Mouse (Mus musculus) mouse embryonic stem cell (cell line): ENCODE results near the gene Cebpb.

Experiments used
- in situ Hi-C, 2 experiments: fragments of 300-500 bp; cut with MboI; formaldehyde crosslinking; loops; 1 replicate in 1 of 2; 3 replicates in 1 of 2; pipeline ENCODE4 v1.14.3; 2019 to 2020; ENCODE audit warnings: low sequenced_read_pairs in 2 of 2, low pct_unique_long_range_greater_than_20kb in 1 of 2, mixed read lengths in 1 of 2; ENCODE audit not compliant: unreplicated experiment in 1 of 2

Gene Cebpb

DNA sequence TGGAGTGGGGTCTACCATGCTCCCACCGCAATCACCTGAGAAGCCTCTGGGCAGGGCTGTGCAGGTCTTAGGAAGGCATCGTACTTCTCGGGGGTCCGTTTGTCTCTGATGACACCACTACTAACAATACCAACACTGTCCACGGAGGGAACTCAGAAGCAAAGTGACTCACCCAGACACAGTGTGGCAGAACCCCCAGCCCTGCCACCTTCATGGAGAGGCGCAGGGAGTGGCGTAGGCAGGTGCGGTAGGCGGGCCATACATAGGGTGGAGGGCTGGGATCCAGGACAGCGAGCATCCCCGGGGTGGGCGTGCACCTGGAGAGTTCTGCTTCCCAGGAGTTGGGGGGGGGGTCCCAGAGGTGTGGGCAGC lies 603 bp upstream of the Cebpb start:
- in situ Hi-C loops = loop anchor here (5.0 kb wide), 1 partner anchor 209 kb away; no protein-coding TSS in a partner anchor

DNA sequence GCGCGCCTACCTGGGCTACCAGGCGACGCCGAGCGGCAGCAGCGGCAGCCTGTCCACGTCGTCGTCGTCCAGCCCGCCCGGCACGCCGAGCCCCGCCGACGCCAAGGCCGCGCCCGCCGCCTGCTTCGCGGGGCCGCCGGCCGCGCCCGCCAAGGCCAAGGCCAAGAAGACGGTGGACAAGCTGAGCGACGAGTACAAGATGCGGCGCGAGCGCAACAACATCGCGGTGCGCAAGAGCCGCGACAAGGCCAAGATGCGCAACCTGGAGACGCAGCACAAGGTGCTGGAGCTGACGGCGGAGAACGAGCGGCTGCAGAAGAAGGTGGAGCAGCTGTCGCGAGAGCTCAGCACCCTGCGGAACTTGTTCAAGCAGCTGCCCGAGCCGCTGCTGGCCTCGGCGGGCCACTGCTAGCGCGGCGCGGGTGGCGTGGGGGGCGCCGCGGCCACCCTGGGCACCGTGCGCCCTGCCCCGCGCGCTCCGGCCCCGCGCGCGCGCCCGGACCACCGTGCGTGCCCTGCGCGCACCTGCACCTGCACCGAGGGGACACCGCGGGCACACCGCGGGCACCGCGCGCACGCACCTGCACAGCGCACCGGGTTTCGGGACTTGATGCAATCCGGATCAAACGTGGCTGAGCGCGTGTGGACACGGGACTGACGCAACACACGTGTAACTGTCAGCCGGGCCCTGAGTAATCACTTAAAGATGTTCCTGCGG lies 945 bp downstream of the Cebpb start, which contains the start of gene Tmem189:
Gene Tmem189 (minus strand): TSS at position 322 of the 718 bp plus-strand sequence.
- in situ Hi-C loops = loop anchor here (5.0 kb wide), 1 partner anchor 208 kb away; no protein-coding TSS in a partner anchor

DNA sequence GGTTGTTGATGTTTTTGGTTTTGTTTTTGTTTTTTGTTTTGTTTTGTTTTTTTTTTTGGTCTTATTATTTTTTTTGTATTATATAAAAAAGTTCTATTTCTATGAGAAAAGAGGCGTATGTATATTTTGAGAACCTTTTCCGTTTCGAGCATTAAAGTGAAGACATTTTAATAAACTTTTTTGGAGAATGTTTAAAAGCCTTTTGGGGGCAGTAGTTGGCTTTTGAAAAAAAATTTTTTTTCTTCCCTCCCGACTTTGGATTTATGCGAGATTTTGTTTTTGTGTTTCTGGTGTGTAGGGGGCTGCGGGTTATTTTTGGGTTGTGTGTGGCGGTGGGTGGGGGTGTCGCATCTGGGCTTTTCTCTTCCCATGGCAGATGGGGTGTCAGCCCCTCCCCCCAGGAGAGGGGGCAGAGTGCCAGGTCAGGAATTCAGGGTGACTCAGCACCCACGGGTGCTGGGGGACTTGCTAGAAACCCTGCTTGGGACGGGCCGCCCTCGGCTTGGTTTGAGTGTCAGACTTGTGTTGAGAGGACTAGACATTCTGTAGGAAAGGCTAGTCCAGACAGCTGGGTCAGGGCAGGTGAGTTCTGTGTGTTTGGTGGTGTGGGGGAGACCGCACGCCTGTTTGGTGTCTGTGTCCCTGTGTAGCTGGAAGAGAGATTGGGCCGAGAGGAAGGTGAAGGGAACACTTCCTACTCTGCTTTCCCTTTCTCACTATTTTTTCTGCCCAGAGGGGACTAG lies 1.7 kb downstream of the Cebpb start:
- in situ Hi-C loops = no loop called here

DNA sequence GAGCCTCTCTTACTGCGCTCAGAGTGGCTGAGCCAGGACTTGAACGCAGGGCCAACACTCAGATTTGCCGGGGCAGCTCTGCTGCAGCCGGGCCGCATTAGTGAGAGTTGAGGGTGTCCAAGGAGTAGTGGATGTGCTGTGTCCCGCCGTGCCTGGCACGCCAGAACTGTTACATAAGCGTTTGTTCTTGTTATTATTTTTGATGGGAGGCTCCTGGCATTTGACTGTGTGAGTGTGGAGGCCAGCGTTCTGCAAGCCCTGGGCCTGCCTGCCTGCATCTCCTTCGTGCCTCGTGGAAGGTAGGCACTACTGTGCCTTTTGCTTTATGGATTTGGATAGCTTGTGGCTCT lies 2.2 kb downstream of the Cebpb start:
- in situ Hi-C loops = no loop called here

DNA sequence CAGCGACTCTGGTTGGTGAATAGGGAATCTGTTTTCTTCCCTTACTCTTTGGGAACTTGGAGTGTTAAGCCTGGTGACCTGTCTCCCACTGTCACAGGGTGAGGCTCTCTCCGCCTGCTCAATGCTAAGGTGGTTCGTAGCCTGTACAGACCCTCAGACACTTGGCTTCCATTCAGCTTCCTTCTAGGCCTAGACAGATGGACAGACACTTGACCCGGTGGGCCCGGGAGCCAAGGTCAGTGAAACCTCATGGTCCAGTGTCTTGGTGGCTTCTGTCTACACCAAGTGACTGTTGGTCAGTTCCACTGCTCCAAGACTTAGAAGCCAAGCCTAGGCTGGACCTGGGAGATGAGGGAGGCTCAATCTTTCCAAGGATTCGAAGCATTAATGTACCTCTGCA lies 2.7 kb downstream of the Cebpb start:
- in situ Hi-C loops = no loop called here

DNA sequence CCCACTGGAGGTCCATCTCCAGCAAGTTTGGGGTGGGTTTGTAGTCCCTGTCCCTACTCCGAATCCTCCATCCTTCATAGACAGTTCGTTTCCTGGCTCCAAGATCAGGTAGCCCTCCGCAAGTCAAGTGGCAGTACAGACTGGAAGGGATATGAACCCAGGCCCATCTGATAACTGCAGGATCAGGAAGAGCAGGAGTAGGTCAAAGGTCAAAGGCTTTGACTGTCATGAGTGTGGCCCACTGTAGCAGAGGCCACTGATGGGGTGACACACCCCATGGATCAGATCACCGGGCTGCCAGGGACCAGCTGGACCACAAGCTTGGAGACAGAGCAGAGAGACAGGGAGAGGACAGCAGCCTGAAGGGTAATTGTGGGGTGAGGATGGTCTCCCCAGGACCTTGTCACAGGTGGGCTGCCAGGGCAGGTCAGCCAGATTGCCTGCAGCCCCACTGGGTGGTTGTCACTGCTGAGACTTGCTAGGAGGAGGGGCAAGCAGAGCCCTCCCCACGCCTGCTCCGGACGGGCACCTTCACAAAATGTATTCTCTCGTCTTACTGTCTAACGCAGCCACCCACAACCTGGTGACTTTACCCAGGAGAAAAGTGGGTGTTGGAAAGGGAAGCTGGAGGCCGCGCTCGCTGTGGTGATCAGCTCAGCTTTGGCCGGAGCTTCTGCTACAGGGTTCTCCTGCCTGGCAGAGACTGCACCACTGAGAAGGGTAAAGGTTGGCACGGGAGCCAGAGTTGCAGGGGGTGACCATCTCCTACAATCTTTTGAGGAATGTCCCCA lies 3.4 kb downstream of the Cebpb start:
- in situ Hi-C loops = no loop called here

DNA sequence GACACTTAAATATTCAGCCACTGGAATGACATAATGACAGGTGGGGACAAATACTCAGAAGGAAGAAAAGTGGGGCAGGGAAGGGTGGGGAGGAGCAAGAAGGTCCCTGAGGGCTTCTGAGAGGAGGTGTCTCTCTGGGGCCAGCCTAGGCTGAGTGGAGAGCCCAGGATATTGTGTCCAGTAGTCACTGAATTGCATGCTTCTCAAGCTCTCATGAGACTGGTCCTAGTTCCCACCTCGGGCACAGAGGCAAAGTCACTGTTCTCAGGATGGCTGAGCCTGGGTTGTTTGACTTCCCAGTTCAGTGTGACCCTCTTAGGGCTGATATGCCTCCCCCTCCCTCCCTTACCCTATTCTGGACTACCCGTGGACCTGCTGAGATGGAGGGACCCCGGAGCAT lies 4.1 kb downstream of the Cebpb start:
- in situ Hi-C loops = no loop called here

DNA sequence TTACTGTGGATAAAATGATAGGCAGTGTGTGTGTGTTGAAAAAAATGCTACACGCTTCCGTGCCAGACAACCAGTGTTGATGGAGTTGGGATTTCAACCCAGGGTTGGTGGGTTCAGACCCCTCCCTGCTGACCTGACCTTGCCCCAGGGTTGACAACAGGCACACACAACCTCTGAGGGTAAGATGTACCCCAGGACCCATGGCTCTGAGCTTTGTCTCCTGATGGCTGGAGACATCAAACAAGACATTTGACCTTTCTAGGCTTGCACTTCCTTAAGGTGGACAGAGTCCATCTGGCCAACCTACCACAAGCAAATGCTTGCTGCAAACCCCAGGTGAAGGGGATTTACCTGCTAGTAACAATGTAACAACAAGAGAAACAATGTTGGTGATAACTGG lies 4.8 kb downstream of the Cebpb start:
- in situ Hi-C loops = no loop called here

DNA sequence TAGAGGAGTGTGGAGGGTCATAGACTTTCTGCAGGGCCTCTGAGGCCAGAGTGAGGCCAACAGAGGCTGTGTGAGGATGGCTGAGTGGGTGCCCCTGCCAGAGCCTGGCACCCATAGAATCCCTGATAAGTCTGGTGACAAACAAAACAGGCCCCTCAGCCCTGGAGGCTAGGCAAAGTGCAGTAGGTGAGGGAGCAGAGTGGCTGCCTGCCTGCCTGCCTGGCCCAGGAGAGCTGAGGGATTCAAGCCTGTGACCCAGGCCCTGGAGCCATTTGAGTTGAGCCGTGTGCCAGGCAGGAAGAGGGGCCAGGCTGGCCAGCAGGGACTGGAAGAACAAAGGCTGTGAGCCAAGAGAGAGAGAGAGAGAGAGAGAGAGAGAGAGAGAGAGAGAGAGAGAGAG lies 5.5 kb downstream of the Cebpb start:
- in situ Hi-C loops = no loop called here

DNA sequence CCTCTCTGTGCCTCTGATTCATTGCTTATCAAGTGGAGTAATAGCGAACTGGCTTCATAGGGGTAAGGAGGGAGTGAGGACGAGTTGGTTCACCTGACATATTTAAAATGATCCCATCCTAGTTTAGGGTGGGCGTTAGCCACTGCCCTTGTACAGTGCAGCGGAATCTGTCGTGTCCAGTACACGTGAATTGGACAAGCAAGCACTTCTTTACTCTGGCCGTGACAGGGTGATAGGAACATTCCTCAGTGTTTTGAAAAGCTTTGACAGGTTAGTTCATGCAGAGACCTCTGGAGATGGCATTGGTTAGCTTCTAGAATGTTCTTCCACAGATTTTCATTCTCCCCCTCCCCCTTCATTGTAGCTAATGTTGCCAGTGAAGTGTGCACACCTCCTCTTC lies 6.2 kb downstream of the Cebpb start:
- in situ Hi-C loops = no loop called here

DNA sequence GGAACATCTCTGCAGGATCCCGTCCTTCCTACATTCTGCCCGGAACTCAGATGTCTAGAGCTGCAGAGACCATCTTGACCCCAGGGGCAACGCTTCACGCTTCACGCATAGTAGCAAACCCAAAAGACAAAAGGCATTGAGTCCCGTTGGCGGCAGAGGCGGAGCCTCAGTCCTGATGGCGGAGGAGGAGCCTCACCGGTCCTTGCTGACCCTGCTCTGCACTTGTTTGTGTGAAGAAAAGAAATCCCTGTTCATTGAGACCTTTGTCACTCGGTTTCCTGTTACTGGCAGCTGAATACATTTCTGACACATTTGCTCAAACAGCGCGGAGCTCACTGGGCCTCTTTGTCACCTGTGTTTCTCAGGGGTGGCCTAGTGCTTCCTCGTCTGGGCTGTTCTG lies 6.8 kb downstream of the Cebpb start:
- in situ Hi-C loops = no loop called here

DNA sequence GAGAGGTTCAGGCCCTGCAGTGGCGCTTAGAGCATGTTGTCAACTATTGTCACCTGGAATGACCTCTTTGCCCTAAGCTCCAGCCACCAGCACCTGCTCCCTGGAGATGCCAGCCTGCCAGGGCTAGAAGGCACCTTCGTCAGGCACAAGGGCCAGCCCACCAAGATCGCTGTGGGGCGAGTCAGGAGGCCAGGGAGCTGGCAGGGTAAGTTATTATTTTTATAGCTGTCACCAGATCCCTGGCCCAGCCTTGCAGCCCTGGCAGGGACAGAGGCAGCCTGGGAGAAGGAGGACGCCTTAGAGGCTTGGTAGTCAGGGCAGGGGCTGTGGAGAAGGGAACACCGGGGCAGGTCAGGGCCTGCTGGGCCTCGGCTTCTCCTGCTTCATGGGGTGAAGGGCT lies 7.4 kb downstream of the Cebpb start:
- in situ Hi-C loops = no loop called here

DNA sequence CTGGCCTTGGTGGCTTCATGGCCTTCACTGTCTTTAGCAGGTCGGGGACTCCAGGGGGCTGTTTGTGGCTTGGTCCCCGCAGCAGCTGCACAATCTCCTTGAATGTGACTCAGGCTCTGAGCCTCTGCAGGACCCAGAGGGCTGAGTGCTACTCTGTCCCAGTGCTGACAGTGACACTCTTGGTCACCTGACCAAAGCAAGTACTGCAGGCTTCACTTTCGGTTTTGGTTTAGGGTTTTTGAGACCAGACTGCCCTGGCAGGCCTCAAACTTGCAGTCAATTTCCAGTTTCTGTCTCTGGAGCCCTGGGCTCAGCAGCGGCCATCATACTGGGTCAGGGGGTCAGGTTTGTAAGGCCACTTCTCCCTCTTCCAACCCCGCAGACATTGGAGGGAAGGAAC lies 9.2 kb downstream of the Cebpb start:
- in situ Hi-C loops = no loop called here

DNA sequence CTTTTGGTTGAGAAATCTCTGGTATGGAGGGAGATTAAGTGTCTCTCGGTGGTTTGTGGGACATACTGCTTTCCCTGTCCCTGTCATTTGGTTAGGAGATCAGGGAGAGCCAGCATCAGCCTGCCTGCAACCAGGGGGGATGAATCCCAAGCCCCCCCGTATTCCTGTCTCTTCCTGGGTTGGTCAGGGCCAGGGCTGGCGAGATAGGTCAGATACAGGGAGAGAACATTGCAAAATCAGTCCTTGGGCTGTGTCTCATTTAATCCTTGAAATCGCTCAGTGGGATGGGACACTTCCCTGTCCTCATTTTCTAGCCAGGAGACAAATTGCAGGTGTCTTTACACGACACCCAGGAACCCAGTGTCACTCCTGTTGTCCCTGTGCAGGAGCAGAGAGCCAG lies 11.3 kb downstream of the Cebpb start:
- in situ Hi-C loops = no loop called here

DNA sequence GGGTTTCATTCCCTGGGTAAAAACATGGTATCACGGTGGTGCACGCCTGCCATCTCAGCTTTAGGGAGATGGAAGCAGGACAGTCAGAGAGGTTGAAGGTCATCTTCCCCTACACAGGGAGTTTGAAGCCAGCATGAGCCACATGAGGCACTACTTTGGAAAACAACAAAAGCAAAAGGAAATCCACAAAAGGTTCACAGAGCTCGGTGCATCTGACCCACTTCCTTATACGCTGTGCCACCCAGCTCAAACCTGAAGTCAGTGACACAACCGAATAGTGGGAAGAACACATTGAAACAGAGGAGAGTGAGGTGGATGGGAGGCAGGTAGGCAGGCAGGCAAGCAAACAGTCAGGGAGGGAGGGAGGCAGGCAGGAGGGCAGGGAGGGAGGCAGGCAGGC lies 12.8 kb downstream of the Cebpb start:
- in situ Hi-C loops = no loop called here

DNA sequence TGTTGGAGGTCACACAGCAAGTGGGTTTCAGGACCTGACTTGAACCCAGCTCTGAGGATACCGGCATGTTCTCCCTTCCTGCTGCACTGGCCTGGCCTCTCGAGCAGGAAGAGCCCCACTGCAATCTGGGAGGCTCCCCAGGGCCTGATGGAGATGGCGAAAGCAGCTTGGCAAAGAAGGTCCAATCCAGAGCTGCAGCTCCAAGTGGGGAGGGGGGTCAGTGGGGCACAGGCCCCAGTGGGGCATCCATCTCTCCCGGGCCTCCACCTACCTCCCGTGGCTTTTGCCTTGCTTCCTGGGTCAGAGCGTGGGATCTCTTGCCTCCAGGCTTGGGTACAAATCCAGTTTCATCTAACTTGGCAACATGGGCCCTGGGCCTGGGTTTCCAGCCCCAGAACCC lies 13.4 kb downstream of the Cebpb start:
- in situ Hi-C loops = no loop called here

DNA sequence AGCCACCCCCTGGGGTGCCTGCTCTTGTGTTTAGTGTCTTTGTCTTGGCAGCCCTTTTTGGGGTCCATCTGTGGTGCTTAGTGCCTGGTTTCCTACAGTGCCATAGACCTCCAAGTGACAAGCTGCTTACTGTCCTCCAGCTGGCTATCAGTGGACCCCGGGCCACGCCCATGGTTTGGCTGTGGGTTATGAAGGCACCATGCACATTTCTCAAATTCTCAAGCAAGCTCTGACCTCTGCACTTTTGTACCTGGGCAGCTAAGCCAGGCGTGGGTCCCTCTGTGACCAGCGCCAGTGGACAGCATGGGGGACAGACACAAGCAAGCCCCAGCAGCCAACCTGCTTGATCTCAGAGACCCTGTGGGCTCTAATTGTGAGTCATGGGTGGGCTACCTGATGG lies 15.7 kb downstream of the Cebpb start:
- in situ Hi-C loops = no loop called here

DNA sequence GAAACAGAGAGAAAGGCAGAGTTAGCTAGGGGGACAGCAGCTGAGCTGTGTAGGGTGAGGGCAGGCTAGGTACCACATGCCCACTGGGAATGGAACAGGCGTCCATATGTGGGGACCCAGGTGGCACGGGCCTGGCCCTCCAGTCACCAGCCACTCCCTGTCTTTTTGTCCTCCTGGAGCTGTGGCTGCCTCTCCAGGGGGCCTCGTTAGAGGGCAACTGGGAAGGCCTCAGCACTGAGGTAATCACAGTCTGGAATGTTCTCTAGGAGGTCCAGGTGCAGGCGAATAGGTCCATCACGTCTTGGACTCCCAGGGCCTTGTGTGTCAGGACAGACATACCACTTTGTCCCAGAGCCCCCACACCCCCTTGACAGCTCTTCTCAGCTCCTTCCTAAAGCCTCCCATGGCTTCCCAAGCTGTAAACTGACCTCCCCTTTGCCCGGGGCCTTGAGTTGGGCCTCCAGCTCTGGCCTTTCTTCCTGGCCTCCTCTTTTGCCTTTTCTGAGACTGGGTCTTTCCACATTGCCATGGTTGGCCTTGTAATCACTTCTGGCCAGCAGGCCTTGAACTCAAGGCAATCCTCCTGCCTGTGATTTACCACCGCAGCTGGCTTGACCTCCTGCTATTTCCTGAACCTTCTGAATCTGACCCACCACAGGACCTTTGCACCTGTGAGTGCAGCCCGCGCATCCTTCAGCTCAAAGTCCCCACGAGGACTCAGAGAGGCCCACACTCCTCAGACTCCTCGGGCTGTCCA lies 17.6 kb downstream of the Cebpb start:
- in situ Hi-C loops = no loop called here

DNA sequence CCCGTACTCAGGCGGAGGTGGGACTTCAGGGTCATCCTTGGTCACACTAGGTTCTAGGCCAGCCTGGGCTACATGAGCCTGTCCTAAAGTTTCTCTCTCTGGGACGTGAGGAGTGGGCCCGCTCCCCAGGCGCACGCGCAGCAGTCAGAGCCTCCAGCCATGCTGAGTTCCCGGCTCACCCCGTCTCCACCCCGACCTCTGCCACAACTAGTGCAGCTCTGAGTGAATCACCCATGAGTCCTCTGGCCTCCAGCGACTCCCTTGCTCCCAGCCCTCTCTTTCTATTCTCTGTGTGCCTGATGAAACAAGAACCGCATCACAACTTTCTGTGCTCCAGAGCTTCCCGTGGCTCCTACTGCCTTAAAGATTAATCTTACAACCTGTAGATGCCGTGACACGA lies 19.7 kb downstream of the Cebpb start:
- in situ Hi-C loops = no loop called here
